Mouse (Mus musculus) urinary bladder, adult 18-20 months (tissue): ENCODE measurements around the gene Tdrd9.
"Not testable (repeated sequence)": the region's sequence is repeated elsewhere in the genome, so short reads cannot be mapped to it uniquely, and the experiment has no call there.

Experiments
- DNase-seq, 2 experiments: peaks; one replicate each; pipeline ENCODE4 v3.0.0; 2022; ENCODE audit warnings: low spot score in 2 of 2, mixed read lengths in 2 of 2

Gene Tdrd9

DNA sequence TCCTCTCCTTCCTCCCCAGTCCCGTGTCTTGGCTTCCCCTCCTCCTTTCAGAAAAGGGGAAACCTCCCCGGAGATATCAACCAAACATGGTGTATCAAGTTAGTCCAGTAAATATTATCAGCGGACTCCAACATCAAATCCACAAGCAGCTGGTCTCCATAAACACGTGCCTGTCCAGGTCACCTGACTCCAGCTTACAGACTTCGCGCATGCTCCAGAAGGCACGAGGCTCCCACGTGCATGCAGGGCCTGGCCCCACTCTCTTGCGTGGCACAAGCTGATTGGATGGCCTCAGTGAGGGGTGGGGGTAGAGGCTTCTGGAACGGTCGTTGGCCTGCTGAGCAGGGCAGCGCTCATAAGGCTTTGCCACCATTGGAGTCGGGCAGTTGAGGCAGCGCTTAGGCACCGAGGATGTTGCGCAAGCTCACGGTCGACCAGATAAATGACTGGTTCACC lies at the start of gene Tdrd9:
Gene Tdrd9 (plus strand): TSS at position 329 of the 456 bp plus-strand sequence.
- DNase-seq = no peak

DNA sequence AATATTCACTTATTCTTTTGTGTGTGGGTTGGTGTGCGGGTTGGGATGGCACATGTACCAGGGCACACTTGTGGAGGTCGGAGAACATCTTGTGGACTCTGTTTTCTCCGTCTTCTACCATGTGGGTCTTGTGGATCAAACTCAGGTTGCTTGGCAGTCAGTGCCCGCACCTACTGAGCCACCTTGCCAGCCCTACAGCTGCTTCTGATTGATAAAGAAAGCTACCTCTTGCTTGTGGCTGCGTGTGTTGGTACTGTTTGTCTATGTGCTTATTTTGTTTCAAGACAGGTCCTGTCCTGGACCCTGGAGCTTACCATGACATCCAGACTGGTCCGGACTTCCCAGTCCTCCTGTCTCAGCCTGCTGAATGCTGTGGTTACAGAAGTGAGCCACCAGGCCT lies 48.2 kb upstream of the Tdrd9 start:
- DNase-seq = no peak

DNA sequence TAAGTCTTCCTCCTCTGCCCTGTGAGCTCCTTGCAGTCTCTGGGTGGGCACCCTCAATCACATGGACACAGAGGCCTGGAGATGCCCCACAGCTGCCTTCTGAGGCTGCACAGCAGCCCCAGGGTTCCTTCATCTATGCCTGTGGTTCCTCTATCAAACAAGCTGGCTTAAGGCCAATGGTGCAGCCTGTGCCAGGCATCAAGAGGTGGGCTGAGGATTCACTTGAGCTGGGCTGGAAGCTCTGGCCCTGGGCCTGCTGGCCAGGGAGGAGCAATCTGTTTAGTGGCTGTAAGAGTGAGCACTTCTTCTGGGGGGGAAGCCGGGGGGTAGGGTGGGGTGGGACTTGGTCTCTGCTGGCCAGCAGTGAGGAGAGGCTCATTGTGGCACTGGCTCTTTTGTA lies 44.0 kb upstream of the Tdrd9 start:
- no peak for DNase-seq

DNA sequence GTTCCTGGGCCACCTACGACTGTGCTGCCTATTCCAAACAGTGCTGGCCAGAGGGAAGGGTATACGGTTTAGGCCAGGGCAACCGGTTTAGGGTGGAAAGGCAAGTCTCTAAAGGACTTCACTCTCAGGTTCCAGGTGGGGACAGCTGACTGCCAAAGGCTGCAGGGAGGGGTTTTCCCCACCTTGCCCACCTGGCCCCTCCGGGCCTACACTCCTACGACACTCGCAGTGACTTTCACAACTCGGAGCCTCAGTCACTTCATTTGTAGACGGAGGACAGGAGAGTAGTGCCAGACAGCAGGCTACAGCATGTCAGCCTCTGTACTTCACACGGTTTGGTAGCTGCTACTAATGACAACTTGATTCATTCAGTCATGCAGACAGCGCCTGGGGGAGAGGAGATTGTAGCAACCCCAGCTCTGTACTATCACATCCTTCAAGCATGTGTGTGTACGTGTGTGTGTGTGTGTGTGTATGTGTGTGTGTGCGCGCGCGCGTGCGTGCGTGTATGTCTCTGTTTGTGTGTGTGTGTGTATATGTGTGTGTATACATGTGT lies 42.9 kb upstream of the Tdrd9 start:
- DNase-seq = no peak

DNA sequence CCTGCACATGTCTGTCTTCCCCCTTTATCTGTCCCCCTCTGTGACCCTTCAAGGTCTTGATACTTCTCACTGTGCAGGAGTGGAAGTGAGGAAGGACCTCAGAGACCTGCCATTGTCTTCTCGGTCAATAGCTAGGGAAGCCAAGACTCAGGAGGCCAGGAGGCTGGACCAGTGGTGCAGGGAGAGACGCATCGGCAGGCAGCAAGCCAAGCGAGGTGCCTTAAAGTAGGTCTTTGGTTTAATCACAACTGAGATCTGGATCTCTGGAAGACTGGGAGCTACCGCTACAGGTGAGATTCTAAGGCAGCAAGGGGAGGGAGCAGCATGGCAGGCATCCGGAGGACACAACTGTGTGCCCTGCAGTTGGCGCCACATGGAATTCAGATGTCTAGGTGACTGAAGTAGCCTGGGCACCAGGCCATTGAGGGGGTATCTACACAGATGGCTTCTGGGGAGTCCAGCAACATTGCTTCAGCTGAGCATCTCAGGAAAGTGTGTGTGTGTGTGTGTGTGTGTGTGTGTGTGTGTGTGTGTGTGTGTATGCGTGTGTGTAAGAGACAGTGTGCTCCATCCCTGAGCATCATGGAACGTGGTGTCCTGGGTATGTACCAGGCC lies 39.8 kb upstream of the Tdrd9 start:
- no peak for DNase-seq

DNA sequence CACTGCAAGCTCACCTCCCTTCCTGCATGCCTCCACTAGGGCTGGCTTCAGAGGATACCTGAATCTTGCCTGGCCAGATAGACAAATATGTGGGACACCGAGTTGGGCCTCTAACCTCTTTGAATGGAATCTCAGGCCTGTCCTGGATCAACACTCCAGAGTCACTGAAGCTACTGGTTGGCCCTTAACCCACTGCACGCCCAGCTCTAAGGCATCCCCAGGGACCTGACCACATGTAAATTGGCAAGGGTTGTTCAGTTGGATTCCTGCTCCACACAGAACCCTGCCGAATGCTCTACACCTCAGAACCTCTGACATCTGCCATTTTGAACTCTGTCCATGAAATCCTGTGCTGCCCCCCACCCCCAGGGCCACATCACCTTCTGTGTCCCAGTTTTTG lies 38.8 kb upstream of the Tdrd9 start:
- no peak for DNase-seq

DNA sequence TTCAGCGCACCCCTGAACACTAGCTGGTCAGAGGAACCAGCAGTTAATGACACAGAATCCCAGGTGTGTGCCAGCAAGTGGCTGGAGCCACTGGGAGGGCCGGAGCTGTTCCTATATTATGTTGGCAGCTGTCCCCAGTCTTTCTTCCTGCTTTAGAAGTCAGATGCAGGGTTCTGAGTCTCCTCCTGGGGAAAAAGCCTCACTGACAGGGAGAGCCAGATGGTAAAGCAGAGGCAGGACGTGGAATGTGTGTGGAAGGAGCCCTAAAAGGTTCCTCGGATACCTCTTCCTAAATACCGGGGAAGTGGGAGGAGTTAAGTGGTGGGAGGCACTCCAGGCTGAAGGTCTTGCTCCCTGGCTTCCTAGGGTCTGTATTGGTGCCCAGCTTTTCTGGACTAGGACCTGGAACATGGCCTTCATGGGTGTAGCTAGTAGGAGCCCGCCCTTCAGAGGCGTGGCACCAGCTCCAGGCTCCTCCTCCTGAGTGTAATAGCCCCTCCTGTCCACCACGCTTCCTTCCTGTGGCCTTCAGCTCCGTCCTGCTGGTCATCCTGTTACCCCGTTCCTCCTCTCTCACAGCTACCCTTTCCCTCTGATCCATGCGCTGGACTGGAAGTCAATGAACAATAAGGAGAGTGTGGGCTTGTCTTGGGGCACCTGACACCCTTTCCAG lies 38.2 kb upstream of the Tdrd9 start:
- DNase-seq = no peak

DNA sequence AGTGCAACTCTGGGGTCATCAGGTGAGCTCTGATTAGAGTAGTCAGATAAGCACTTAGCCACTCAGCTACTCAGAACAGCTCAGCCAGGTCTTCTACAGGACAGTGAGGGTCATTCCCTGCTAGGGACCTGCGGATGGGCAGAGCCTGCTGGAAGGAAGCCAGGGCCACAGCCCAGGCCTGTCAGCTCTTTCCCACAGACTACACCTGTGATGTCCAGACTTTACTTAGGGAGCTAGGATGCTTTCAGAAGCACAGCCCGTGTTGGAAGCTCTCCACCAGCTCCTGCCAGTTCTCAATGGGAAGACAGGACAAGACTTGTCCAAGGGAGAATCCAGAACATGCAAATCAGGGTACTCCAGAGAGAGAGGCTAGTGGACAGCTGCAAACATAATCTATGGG lies 37.4 kb upstream of the Tdrd9 start:
- no peak for DNase-seq

DNA sequence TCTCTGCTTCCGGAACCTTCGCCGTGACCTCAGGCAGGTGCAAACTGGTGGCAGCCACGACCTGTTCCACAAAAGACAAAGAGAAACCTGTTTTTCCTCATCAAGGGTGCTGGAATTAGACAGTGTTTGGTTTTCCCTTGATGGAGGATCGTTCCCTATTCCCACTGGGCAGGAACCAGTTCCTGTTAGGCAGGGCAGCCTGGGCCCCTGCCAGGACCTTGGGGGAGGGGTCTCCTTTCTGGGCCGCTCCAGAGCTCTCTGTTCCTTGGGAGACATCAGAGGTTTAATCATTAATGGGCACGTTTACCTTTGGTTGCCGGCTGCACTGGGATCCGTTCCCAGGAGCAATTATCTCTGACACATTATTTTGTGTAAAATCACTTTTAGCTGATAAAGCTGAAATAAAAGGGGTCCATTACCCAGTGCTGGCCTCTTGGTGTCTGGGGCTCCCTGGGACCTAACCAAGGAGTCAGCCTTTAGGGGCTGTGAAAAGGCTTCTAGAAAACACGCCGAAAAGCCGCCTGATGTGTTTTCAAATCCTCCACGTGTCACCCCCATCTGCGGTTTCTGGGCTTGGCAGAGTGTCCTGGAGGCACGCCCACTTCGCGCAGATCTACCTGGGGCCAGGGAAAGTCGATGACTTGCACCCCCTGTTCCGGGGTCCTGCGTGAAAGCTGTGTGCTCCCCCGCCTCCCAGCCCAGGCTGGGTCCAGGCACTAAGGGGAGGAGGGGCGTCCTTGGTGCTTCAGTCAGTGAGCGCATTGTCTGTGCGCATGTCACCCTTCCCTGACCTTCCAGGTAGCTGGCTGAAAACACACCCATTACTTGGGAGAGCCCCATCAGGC lies 34.4 kb upstream of the Tdrd9 start:
- DNase-seq = peak; percentile 51 to 54

DNA sequence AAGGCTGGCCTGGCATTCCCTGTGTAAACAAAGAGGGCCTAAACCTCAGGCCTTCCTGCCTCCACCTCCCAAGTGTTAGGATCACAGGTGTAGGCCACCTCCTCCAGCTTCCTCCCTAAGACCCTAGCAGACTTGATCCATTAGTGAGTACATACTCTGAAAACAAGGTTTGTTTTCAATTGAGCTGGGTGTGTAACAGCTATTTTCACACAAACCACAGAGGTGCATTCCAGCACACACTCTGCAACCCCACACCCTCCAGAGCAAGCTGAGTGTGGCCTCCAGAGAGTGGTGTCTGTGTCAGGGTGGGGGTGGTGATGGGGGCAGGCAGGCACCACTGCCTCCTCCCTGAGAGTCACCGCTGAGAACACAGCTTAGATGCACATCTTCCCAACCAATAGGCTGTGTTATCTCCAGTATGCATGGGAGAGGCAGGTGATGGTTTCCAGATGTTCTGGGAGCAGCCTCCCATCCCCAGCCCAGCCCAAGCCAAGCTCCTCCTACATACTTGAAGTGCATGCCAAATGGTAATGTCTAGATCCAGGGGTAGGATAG lies 32.7 kb upstream of the Tdrd9 start:
- no peak for DNase-seq

DNA sequence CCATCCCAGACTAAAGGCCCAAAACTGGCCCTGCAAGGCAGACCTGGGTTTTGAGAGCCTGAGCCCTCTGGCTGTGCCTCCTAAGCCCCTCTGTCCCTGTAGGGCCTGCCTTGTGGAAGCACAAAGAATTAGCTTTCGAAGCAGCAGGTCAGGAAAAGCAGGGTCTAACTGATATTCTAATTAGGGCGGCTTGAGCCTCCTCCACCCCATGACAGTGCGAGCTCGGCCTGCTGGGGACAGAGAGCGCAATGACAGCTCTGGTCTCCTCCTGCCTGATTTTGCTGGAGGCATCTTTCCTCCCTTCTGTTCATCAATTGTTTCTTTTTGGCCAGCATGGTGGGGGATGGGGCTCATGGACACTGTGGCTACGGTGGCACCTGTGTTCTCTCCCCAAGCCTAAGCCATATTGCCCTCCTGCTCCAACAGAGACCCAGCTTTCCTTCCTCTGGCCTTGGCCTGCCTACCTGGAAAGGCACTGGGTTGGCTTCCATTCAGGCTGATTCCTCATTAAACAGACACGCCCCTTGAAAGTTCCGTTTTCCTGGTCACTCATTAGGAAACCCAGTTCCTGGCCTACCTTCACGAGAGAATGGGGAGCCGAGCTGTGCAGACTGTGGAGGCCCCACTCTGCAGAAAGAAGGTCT lies 27.8 kb upstream of the Tdrd9 start:
- no peak for DNase-seq

DNA sequence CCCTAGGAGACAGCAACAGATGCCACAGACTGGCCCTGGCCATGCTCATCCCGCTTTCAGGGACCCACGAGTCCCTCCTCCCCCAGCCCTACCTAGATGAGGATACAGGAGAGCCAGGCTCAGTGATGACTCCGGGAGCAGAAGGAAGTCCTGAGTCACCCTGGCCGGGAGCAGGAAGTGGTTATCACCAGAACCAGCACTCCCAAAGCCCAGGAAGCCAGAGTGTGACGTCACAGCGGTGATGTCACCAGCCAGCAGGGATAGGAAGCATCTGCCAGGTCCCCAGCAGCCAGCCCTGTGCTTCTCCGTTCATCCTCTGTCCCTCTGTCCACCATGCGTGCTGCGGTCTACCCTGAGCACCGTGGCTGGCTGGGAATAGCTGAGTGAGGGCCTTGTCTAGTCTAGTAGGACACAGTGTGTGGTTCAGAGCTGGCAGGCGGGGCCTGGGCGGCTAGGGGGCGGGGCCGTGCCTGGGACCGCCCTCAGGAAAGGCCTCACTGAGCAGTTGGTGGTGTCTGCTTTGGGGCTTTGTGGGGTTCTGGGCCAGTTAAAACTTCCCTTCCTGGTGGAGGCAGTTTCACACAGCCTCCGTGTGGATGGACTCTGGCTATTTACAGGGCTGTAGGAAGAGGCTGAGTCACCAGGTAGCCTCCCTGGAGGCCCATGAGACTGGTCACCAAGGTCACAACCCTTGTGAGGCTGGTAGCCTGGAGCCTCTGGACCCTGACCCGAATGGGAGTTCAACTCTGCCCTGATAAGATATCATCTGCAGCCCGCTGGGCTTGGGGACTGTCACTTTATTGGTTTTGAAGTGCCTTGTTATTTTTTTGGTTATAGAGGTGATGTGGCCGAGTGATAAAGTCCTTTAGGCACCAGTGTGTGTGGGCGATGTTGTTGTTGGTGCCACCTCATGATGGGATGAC lies 27.0 kb upstream of the Tdrd9 start:
- DNase-seq = not testable (repeated sequence)

DNA sequence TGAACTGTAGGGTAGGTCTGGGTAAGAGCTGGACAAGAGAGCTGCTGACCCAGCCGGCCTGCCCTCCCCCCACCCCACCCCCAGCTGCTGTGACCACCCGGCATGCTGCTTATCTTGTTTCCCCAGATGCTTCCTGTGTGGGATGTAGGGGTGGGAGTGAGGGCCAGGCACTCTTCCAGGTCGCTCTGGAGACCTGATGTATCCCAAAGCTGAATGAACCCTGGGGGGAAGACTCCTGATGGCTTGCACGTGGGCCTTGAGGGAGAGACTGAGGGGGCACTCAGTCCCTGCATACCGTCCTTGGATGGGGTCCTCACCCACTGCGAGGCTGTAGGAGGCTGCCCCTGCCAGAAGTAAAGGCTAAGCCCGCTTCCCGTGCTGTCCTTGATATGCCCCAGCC lies 26.2 kb upstream of the Tdrd9 start:
- DNase-seq = no peak

DNA sequence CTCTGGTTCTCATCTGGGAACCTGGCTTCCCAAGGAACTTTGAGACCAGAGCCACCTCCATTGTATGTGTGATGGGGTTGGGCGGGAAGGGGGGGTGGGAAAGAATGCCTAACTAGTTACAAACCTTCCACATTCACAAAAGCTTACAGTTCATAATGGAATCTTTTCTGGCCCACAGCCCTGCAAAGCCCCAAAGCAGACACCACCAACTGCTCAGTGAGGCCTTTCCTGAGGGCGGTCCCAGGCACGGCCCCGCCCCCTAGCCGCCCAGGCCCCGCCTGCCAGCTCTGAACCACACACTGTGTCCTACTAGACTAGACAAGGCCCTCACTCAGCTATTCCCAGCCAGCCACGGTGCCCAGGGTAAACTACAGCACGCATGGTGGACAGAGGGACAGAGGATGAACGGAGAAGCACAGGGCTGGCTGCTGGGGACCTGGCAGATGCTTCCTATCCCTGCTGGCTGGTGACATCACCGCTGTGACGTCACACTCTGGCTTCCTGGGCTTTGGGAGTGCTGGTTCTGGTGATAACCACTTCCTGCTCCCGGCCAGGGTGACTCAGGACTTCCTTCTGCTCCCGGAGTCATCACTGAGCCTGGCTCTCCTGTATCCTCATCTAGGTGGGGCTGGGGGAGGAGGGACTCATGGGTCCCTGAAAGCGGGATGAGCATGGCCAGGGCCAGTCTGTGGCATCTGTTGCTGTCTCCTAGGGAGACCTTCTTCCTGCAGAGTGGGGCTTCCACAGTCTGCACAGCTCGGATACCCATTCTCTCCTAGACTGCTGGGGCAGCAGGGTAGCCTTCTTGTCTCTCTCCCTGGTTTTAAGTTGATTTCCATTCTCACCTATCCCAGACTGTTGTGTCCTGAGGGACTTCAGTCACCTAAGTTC lies 25.3 kb upstream of the Tdrd9 start:
- not testable (repeated sequence) for DNase-seq

DNA sequence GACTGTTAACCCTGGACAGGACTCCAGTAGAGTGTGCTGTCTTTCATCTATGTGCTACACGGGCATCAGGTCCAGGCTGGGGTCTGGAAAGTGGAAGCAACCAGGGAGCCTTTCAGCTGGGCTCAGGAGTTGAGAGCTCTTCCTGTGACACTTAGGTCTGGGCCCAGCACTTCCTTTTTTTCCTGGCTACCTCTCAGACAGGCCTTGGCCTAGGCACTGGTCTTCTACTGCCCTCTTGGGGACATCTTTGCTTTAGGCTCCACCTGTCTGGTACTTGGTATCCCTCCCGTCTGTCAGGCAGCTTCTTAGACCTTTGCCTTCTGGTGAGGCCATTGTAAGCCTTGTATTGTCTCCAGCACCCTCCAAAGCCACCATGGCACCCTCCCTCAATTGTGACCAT lies 24.6 kb upstream of the Tdrd9 start:
- peak in 1 of 2 experiments; percentile 40 for DNase-seq

DNA sequence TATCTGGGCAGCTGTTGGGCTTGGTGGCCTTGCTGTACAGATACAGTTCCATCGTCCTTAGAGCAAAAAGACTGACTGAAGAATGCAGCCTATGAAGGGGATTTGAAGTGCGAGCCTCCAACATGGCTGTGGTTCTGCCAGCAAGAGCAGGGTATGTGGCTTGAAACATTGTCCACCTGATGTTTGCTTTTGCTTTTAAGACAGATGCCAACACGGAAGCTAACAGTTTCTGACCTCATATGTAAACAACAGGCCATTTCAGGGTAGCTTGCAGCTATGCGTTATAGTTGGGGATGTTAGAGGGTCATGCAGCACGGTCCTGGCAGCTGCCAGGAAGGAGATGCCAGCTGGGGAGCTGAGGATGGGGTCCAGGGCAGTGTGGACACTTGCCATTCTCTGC lies 20.9 kb upstream of the Tdrd9 start:
- DNase-seq = no peak

DNA sequence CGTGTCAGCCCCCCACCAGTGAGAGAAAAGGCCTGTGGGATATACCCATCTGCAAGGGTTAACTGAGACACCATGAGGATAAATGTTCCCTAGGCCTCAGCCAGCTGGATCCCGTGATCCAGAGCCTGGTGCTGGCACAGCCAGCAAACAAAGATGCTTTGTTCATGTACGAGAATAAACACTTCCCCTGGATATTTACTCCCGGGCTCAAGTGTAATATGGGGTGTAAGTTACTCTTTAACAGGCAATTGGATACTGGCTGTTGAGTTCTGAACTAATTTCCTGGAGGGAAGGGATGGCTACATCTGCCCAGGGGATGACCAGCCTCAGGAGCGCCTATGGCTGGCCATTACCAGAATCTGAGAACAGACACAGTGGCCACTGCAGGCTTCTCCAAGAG lies 19.7 kb upstream of the Tdrd9 start:
- DNase-seq = no peak

DNA sequence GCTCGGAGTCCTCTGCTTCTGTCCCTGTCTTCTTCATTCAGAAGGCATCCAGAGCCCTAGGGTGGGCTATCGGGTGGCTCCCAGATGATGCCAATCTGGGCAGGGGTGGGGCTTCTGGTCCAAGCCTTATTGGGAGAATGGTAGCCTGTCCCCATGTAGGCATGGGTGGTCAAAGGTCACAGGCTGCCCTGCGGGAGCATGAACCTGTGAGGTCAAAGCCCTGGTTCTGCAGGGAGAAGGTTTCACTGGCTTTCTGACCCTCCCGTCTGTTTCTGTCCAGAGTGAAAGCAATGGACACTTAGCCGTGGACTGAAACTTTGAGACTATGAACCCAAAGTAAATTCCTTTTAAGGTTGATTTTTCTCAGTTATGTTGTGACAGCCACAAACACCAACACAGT lies 15.2 kb upstream of the Tdrd9 start:
- DNase-seq = no peak

DNA sequence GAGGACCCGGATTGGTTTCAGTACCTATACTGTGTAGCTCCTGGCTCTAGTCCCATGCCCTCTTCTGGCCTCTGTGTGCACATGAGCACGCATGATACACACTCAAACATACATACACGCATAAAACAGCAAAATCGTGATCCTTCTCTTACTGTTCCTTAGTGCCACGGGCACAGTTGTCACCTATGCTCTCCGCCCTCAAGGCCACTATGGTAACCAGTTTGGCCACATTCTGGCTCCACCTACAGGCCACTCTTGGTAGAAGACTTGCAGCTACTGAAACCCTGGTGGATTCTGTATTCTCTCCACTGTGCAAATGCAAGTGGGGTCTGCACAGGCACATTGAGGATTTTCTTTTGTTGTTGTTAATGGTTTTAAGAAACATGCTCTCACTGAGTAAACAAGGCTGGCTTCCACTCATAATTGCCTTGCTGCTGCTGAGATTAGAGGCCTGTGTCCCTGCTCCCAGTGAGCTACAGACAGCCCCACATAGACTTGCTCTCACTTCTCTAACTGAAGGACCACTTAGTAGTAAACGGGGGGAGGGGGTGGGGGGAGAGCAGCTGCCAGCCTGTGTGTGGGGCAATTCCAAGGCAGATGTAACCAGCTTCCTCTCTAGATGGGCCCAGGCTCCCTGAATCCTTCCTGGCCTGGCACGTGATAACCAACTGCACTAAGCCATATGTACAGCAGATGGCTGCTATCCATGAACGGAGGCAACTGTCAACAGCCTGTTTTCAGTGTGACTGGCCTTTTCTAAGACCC lies 13.1 kb upstream of the Tdrd9 start:
- DNase-seq = peak in 1 of 2 experiments; percentile 59
